Mouse (Mus musculus) olfactory bulb, adult 2 months (tissue): ENCODE data around the gene Zdhhc14. TPM values are rescaled to one million over a fixed set of nuclear protein-coding genes. Genes with fewer than 3 reads are reported as not detected.
A peak's percentile ranks its signal among the peaks of the same experiment; 100 is the strongest.

Experiments
- H3K27ac ChIP-seq: fragments of 200-500 bp; 2 replicates; pipeline ENCODE4 v1.5.1; 2012; ENCODE audit warnings: low read depth, low read length; ENCODE audit not compliant: insufficient read depth
- H3K4me1 ChIP-seq: fragments of 200-500 bp; 2 replicates; pipeline ENCODE4 v1.6.1; 2012; ENCODE audit warnings: low read length; ENCODE audit not compliant: control insufficient read depth, insufficient read depth
- H3K4me3 ChIP-seq: fragments of 200-500 bp; 2 replicates; pipeline ENCODE4 v1.5.1; 2012; ENCODE audit warnings: mild to moderate bottlenecking, low read depth, low read length, moderate library complexity; ENCODE audit not compliant: insufficient read depth
- CTCF ChIP-seq: fragments of 200-500 bp; IDR thresholded peaks from 2 replicates; pipeline ENCODE4 v1.5.1; 2012; ENCODE audit warnings: low read depth, mild to moderate bottlenecking, low read length, moderate library complexity; ENCODE audit not compliant: insufficient read depth
- POLR2A ChIP-seq: fragments of 200-500 bp; IDR thresholded peaks from 2 replicates; pipeline ENCODE4 v1.6.1; 2012; ENCODE audit warnings: mild to moderate bottlenecking, low read depth, low read length, moderate library complexity; ENCODE audit not compliant: insufficient read depth
- WGBS: fragments of 180-500 bp; shearing (Covaris S2); methylation state at CpG from one replicate; pipeline ENCODE4 v1.1.7; 2018; 5-methylcytosine and 5-hydroxymethylcytosine counted together
- polyA plus RNA-seq: library from polyadenylated mRNA; stranded (reverse); fragments of >200 nt; gene quantifications from 2 replicates; pipeline ENCODE4 v1.2.4, GENCODE M21; 2012; ENCODE audit warnings: low replicate concordance; ENCODE audit not compliant: missing spikeins, insufficient read depth, insufficient read length

Gene Zdhhc14
- polyA plus RNA-seq, 1 experiment = not detected

DNA sequence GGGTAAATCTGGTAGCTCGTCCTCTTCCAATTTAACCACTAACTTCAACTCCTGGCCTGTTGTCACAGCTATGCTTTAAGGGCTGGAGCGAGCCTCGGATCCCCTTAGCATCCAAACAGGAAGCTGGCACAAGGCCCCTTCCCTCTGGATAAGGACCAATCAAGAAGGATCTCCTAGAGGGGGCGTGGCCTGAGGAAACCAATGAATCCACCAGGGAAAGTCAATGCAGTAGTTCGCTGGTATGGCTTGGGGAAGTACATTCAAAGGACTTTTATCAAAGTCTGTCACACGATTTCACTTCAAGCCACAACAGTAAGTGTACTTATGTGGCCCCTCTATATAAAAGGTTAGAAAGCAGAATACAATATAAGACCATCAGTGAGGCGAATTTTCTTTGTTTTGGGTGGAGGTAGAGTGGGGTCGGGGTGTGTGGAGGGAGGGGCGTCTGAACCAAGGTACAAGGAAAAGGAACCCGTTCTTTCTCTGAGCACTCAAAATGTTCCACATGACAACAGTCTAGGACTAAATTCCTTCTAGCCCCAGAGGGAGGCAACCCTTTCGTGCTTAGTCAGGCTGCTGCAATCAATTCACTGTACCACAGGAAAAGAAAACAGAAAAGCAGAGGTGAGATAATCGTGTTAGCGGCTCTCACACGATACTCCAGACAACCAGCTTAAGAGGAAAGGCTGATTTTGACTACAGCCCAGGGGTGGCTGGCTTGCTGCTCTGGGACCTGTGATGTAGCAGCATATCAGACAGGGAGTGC, 16.2 kb upstream of the Zdhhc14 start:
- TF ChIP-seq POLR2A (no peak), CTCF (no peak)
- 61% methylated on average over 14 of the region's 14 CpGs for WGBS
- no peak overlapping the region for H3K27ac ChIP-seq
- no peaks in the 10 kb centered on the region for H3K4me1 ChIP-seq
- no peak overlapping the region for H3K4me3 ChIP-seq

- no peak overlapping the region for H3K4me3 ChIP-seq
- H3K4me1 ChIP-seq = no peaks in the 10 kb centered on the region
- TF ChIP-seq CTCF = no peak
- WGBS = 77% methylated on average over 4 of the region's 4 CpGs
- no peak overlapping the region for H3K27ac ChIP-seq
Measured at GRCm38 (mm10) chr17:5483456-5483855, 8.9 kb upstream of the Zdhhc14 start.

GRCm38 (mm10) chr17:5484663-5485062, 7.7 kb upstream of the Zdhhc14 start:
- Histone ChIP-seq H3K4me1 (no peaks in the 10 kb centered on the region), H3K4me3 (no peak overlapping the region), H3K27ac (no peak overlapping the region)
- 97% methylated on average over 1 of the region's 1 CpGs for WGBS
- TF ChIP-seq CTCF = no peak
- TF ChIP-seq POLR2A = no peak

DNA sequence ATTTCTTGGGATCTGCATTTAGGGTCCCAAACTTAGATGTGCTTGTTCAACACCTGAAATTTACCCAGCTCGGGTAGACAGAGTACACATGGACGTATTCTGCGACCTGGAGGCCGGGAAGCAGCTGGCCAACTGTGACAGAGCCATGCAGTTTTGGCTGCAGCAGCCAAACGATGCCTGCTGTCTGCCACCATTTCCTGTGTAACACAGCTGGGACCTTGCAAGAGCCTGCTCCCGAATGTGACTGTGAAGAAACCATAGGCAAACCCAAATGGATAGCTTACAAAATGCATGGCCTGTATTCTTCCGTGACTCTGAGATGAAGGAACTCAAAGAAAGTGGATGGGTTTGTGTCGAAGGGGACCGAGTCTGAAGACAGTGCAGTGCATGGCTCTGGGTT, 4.2 kb upstream of the Zdhhc14 start:
- no peak overlapping the region for H3K4me3 ChIP-seq
- TF ChIP-seq POLR2A = no peak
- TF ChIP-seq CTCF = no peak
- H3K4me1 ChIP-seq = no peaks in the 10 kb centered on the region
- no peak overlapping the region for H3K27ac ChIP-seq
- WGBS = 82% methylated on average over 9 of the region's 9 CpGs

DNA sequence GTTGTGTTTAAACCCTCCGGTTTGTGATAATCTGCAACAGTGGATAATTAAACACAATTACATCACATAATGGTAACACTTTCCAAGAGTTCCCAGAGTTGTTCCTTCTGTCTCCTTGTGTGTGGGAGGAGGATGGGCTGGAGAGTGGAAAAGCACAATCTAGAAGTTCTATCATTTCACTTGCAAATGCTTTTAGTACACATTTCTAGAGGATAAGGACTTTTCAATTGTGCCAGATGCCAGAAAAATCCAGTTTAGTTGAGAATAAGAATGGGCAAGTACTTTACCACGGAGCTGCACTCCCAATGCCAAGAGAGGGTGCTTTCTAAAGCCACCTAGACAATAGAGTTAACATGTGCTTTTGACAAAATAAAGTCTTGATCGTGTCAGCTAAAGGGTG, 2.0 kb upstream of the Zdhhc14 start:
- WGBS = 34% methylated on average over 3 of the region's 3 CpGs
- Histone ChIP-seq H3K27ac (no peak overlapping the region), H3K4me1 (peaks cover 4% of the 10 kb centered on the region; the same call in 1 of the 2 replicates), H3K4me3 (no peak overlapping the region)
- TF ChIP-seq CTCF = no peak
- TF ChIP-seq POLR2A = no peak

- Histone ChIP-seq H3K4me3 (peak overlapping the region; percentile 87), H3K4me1 (peaks cover 4% of the 10 kb centered on the region; the same call in 1 of the 2 replicates), H3K27ac (peak overlapping the region; percentile 92)
- no peak for TF ChIP-seq CTCF
- peak; percentile 90 for TF ChIP-seq POLR2A
- under 1% methylated on average over 29 of the region's 29 CpGs for WGBS
Measured at GRCm38 (mm10) chr17:5491031-5491800, 1.1 kb upstream of the Zdhhc14 start.

- Histone ChIP-seq H3K27ac (peak overlapping the region; percentile 92), H3K4me1 (peaks cover 10% of the 10 kb centered on the region; the same call in 1 of the 2 replicates), H3K4me3 (peak overlapping the region; percentile 87)
- under 1% methylated on average over 48 of the region's 48 CpGs for WGBS
- no peak; the same call in 1 of the 2 replicates for TF ChIP-seq POLR2A
- no peak for TF ChIP-seq CTCF
Measured at GRCm38 (mm10) chr17:5492746-5493160, 396 bp downstream of the Zdhhc14 start.

DNA sequence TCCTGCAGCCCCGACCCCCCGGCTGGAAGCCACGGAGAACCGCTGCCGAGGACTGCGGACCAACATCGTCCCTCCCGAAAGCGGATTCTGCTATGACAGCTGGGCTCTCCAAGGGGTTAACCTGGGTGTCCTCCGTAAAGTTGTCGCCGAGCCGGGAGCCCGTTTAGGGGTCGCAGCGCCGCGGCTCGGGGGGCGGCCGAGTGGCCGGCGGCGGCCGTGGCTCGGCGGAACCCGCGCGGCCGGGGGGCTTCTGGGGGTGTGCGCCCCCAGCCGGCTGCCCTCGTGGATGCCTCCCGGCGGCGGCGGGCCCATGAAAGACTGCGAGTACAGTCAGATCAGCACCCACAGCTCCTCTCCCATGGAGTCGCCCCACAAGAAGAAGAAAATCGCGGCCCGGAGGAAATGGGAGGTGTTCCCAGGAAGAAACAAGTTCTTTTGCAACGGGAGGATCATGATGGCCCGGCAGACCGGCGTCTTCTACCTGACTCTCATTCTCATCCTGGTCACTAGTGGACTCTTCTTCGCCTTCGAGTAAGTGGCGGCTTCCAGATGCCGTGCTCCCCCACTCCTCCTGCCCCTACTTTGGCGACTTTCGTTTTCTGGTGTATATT, 909 bp downstream of the Zdhhc14 start:
- Histone ChIP-seq H3K4me1 (peaks cover 11% of the 10 kb centered on the region; the same call in 1 of the 2 replicates), H3K4me3 (peak overlapping the region; percentile 87), H3K27ac (peak overlapping the region; percentile 92)
- WGBS = 1% methylated on average over 53 of the region's 53 CpGs
- TF ChIP-seq CTCF (0 out of 2 replicates have a peak, but pooled peaks have one; percentile 5), POLR2A (no peak)
